Mouse (Mus musculus) lung, embryonic 14.5 days (tissue): ENCODE data around the gene 4931406P16Rik. TPM values are rescaled to one million over a fixed set of nuclear protein-coding genes. Genes with fewer than 3 reads are reported as not detected.

Experiments used
- ATAC-seq: fragments of 200-750 bp; cut with Nextera tagmentation; 2 replicates; pipeline ENCODE4 v1.8.0; 2017; ENCODE audit warnings: mild to moderate bottlenecking, moderate TSS enrichment, moderate library complexity; ENCODE audit not compliant: insufficient read depth
- DNase-seq: peaks from one replicate; pipeline ENCODE4 v3.0.0-alpha.2; 2015
- H3K27ac ChIP-seq: fragments of 300-500 bp; sonication (generic); 2 replicates; pipeline ENCODE4 v1.5.1; 2014; ENCODE audit warnings: low read depth, mild to moderate bottlenecking, moderate library complexity
- H3K27me3 ChIP-seq: fragments of 300-500 bp; sonication (generic); 2 replicates; pipeline ENCODE4 v1.6.1; 2014; ENCODE audit warnings: low read length, control low read depth; ENCODE audit not compliant: insufficient read depth
- H3K36me3 ChIP-seq: fragments of 300-500 bp; sonication (generic); 2 replicates; pipeline ENCODE4 v1.6.1; 2014; ENCODE audit warnings: control low read depth; ENCODE audit not compliant: insufficient read depth
- H3K4me1 ChIP-seq: fragments of 300-500 bp; sonication (generic); 2 replicates; pipeline ENCODE4 v1.6.1; 2014; ENCODE audit warnings: antibody characterized with exemption, control low read depth; ENCODE audit not compliant: insufficient read depth
- H3K4me2 ChIP-seq: fragments of 300-500 bp; sonication (generic); 2 replicates; pipeline ENCODE4 v1.6.1; 2014; ENCODE audit warnings: mild to moderate bottlenecking
- H3K4me3 ChIP-seq: fragments of 300-500 bp; sonication (generic); 2 replicates; pipeline ENCODE4 v1.5.1; 2014; ENCODE audit warnings: low read depth, low read length
- H3K9ac ChIP-seq: fragments of 300-500 bp; sonication (generic); 2 replicates; pipeline ENCODE4 v1.6.1; 2014
- H3K9me3 ChIP-seq: fragments of 300-500 bp; sonication (generic); 2 replicates; pipeline ENCODE4 v1.6.1; 2016; ENCODE audit warnings: low read depth, low read length, control low read depth
- CTCF ChIP-seq: IDR thresholded peaks from 2 replicates; pipeline ENCODE4 v1.5.1; 2016; ENCODE audit warnings: antibody characterized with exemption, low read depth
- WGBS: fragments of 180-500 bp; shearing (Covaris S2); extraction: QIAGEN DNeasy Blood & Tissue Kit; methylation state at CpG from one replicate; pipeline ENCODE4 v1.1.7; 2014; 5-methylcytosine and 5-hydroxymethylcytosine counted together
- polyA plus RNA-seq: library from polyadenylated mRNA; unstranded; fragments of >200 nt; fragmentation: Nextera tagmentation; extraction: Ambion mirVana; gene quantifications from 2 replicates; pipeline ENCODE4 v1.2.1, GENCODE M21; 2014

4931406P16Rik gene
- polyA plus RNA-seq, 1 experiment from 2014 or later = 54.7 TPM

DNA sequence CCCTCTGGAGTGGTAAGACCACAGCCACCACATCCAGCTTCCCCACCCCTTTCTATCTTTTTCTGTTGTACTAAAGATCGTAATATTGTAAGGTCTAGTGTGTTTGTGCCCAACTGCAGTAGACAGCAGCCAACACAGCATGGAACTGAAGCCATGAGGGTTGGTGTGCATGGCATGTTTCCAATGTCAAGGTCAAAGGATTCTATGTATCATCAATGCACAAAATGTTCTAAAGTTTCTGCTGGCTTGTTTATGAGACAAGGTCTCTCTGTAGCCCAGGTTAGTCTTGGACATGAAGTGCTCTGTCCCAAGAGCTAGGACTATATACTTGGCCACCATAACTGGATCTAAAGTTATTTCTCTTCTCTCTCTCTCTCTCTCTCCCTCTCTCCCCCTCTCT lies 11.5 kb upstream of the 4931406P16Rik start:
- Histone ChIP-seq H3K36me3 (no peaks in the 10 kb centered on the region), H3K4me3 (no peak overlapping the region), H3K9me3 (no peaks in the 10 kb centered on the region), H3K4me2 (no peak overlapping the region), H3K4me1 (no peaks in the 10 kb centered on the region), H3K9ac (no peak overlapping the region), H3K27me3 (no peaks in the 10 kb centered on the region), H3K27ac (no peak overlapping the region)
- 75% methylated on average over 1 of the region's 1 CpGs for WGBS
- ATAC-seq (no peak), DNase-seq (no peak)
- no peak for TF ChIP-seq CTCF

DNA sequence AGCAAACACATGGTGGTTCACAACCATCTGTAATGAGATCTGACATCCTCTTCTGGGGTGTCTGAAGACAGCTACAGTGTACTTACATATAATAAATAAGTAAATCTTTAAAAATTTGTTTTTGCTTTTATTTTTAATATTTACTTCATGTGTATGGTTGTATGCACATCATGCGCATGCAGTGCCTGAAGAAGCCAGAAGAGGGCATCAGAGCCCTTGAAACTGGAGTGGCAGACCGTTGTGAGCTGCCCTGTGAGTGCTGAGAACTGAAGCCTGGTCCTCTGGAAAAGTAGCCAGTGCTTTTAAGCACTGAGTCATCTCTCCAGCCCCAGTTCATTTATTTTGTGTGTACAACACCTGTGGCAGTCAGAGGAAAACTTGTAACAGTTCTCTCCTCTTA lies 10.7 kb upstream of the 4931406P16Rik start:
- Histone ChIP-seq H3K27ac (no peak overlapping the region), H3K4me2 (no peak overlapping the region), H3K9ac (no peak overlapping the region), H3K36me3 (no peaks in the 10 kb centered on the region), H3K4me3 (no peak overlapping the region), H3K4me1 (no peaks in the 10 kb centered on the region), H3K9me3 (no peaks in the 10 kb centered on the region), H3K27me3 (no peaks in the 10 kb centered on the region)
- no peak for ATAC-seq
- no peak for TF ChIP-seq CTCF
- no peak for DNase-seq
- WGBS = 94% methylated on average over 2 of the region's 2 CpGs

DNA sequence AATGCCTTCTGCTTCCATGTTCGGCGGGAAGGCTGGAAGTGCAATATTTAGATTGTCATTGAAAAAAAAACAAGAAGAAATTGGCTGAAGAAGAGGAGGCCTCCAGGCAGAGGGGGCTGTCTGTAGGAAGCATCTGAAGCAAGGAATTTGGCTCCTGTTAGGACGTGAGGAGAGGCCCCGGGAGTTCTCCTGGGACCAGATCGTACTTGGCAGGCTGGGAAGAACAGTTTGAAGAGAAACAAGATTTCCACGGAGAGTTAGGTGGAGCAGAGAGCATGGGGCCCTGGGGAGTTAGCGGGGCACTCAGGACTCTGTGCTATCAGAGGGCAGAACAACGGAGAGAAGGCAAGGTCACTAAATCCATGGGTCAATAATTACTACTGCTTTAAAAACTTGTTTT lies 10.0 kb upstream of the 4931406P16Rik start:
- no peak for TF ChIP-seq CTCF
- no peak for DNase-seq
- H3K27ac ChIP-seq = no peak overlapping the region
- WGBS = 60% methylated on average over 8 of the region's 8 CpGs
- H3K36me3 ChIP-seq = no peaks in the 10 kb centered on the region
- no peaks in the 10 kb centered on the region for H3K9me3 ChIP-seq
- no peaks in the 10 kb centered on the region for H3K27me3 ChIP-seq
- peaks cover 2% of the 10 kb centered on the region; the same call in 1 of the 2 replicates for H3K4me1 ChIP-seq
- H3K9ac ChIP-seq = no peak overlapping the region
- no peak overlapping the region for H3K4me2 ChIP-seq
- ATAC-seq = no peak
- H3K4me3 ChIP-seq = no peak overlapping the region

DNA sequence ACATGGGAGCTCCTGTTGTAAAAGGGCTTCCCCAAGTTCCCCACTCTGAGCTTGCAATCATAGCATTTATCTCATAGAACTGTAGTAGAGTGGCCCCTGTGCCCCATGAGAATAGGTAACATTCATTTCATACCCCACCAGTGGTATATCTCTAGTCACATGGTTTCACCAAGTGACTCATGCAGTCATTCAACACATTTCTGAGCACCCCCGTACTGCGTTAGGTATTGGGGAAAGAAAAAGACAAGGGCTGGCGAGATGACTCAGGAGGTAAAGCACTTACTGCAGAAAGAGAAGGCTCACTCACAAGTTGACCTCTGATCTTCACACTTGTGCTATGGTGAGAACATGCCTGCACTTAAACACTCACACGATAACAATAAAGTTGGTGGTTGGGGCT lies 8.6 kb upstream of the 4931406P16Rik start:
- no peak for DNase-seq
- Histone ChIP-seq H3K4me1 (peaks cover 5% of the 10 kb centered on the region; the same call in 1 of the 2 replicates), H3K36me3 (no peaks in the 10 kb centered on the region), H3K4me3 (no peak overlapping the region), H3K27ac (no peak overlapping the region), H3K9ac (no peak overlapping the region), H3K4me2 (no peak overlapping the region), H3K27me3 (no peaks in the 10 kb centered on the region), H3K9me3 (no peaks in the 10 kb centered on the region)
- 85% methylated on average over 4 of the region's 4 CpGs for WGBS
- no peak for ATAC-seq
- no peak for TF ChIP-seq CTCF

DNA sequence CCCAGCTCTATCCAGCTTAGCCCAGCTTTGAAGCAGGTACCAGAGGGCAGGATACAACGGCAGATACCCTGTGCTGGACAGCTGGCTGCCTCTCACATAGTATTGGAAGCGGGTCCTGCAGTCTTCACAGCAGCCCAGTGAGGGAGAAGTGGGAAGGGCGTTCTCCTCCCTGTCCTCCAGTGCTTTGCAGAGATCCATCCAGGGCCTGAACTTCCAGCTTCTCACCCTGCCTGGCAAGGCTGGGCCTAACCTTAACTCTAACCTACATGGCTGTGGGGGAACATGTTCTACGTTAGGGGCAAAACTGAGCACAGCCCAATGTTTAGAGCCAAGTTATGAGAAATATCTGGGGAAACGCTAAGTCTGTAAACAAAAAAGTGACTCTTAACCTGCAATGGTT lies 7.8 kb upstream of the 4931406P16Rik start:
- Histone ChIP-seq H3K4me1 (peaks cover 5% of the 10 kb centered on the region; the same call in 1 of the 2 replicates), H3K9ac (no peak overlapping the region), H3K9me3 (no peaks in the 10 kb centered on the region), H3K27ac (no peak overlapping the region), H3K27me3 (no peaks in the 10 kb centered on the region), H3K4me2 (no peak overlapping the region), H3K4me3 (no peak overlapping the region), H3K36me3 (no peaks in the 10 kb centered on the region)
- DNase-seq (no peak), ATAC-seq (no peak)
- 69% methylated on average over 5 of the region's 5 CpGs for WGBS
- no peak for TF ChIP-seq CTCF

DNA sequence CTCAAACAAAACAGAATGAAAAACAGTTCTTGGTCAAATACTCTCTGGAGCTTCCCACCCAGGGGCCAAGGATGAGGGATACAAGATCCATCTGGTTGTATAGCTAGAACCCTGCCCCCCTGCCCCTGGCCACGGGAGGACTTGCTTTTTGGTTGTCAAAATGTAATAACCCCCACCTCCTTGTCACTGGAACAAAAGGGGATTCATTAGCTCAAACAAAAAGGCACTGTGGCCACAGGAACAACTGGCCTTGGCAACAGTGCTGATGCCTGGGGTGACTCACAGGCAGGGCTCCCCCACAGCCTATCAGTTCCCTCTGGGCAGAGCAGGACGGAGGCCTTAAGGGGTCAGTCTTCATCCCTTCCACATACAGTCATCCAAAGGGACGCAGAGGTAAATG lies 6.6 kb upstream of the 4931406P16Rik start:
- Histone ChIP-seq H3K27ac (no peak overlapping the region; the same call in 1 of the 2 replicates), H3K9ac (no peak overlapping the region), H3K9me3 (no peaks in the 10 kb centered on the region), H3K4me2 (no peak overlapping the region), H3K4me3 (no peak overlapping the region), H3K36me3 (no peaks in the 10 kb centered on the region), H3K4me1 (peaks cover 5% of the 10 kb centered on the region; the same call in 1 of the 2 replicates), H3K27me3 (no peaks in the 10 kb centered on the region)
- ATAC-seq (no peak), DNase-seq (no peak)
- 35% methylated on average over 3 of the region's 3 CpGs for WGBS
- no peak for TF ChIP-seq CTCF

DNA sequence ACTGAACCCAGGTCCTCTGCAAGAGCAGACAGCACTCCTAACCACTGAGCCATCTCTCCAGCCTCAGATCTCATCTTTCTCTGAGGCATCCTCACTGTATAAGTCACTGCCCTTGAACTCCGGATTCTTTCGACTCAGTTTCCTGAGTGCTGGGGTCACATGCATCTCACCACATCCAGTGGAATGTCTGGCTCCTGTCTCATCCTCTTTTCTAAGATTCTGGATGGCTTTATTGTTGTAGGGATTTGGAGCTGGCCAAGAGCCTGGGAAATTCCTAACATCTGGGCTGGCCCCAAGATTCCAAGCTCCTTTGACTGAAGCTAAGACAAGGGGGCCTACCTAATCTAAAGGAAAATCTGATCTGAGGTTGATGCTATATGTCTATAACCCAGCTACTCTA lies 5.8 kb upstream of the 4931406P16Rik start:
- DNase-seq = peak; percentile 64
- peak overlapping the region; percentile 36; the same call in 1 of the 2 replicates for H3K27ac ChIP-seq
- H3K4me2 ChIP-seq = no peak overlapping the region
- no peak for TF ChIP-seq CTCF
- ATAC-seq = no peak
- no peaks in the 10 kb centered on the region for H3K36me3 ChIP-seq
- H3K9ac ChIP-seq = no peak overlapping the region
- no peak overlapping the region for H3K4me3 ChIP-seq
- H3K9me3 ChIP-seq = no peaks in the 10 kb centered on the region
- H3K27me3 ChIP-seq = no peaks in the 10 kb centered on the region
- WGBS = 71% methylated on average over 2 of the region's 2 CpGs
- H3K4me1 ChIP-seq = peaks cover 5% of the 10 kb centered on the region; the same call in 1 of the 2 replicates
